Mouse (Mus musculus) heart, postnatal 0 days (tissue): ENCODE measurements around the gene Tmem156.

Source experiments
- CTCF ChIP-seq: IDR thresholded peaks from 2 replicates; pipeline ENCODE4 v1.5.1; 2016; ENCODE audit warnings: antibody characterized with exemption, control low read depth, low read depth
- EP300 ChIP-seq: IDR thresholded peaks from 2 replicates; pipeline ENCODE4 v1.6.1; 2016; ENCODE audit warnings: antibody characterized with exemption, low read depth

GRCm38 (mm10) chr5:65136159-65136558 lies 44.2 kb upstream of the Tmem156 start:
- TF ChIP-seq CTCF, result no peak
- no peak for TF ChIP-seq EP300
